Mouse (Mus musculus): ENCODE results near the gene Ecel1.

The Ecel1 gene

DNA sequence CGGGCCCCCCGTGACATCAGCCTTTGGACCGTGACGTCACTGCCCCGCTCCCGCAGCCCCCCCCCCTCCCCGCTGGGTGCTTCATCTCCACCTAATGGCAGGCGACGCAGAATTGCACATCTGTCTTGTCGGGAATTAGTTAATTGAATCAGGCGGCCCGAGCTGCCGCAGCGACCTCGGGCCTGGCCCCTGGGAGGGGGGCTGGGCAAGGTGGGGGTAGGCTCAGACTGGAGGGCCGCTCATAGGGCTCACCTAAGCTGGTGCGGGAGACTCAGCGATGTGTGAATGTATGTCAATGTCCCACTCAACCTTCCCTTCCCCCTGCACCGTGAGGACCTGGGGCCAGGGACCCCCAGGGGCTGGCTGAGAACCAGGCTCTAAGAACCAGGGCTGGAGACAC is 14.1 kb upstream of the Ecel1 start:
- no peak for DNase-seq (ENCODE audit: low spot score)

GRCm38 (mm10) chr1:87164796-87165184 is 8.5 kb upstream of the Ecel1 start:
- DNase-seq (ENCODE audit: low spot score) = no peak

DNA sequence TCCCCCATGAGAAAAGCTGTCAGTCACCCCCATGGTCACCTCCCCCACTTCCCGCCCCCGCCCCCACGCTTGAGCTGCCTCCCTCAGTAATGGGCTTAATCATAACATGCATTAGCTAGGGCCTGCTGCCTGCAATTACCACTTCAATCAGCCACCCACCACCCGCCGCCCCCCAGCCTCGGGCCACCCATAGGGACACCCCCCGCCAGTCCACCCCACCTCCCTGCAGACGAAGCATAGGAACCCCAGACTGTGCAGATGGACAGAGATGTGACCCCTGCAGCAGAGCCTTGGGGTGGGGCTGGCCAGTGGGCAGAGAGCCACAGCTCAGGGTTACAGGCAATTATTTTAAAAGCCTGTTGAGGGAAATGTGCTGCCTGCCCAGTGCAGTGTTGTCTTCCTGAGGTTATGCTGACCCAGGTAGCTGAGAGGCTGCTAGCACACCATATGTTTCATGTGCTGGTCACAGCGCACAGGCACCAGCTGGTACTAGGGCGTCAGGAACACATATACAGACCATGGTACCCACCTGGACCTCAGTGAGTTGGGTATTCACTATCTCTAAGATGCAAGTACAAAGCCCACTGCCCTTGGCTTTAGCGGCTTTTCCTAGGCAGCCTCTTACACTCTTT is 8.0 kb upstream of the Ecel1 start:
- DNase-seq (ENCODE audit: low spot score) = no peak

- DNase-seq (ENCODE audit: low spot score) = no peak
Observed at GRCm38 (mm10) chr1:87159396-87159795, 3.1 kb upstream of the Ecel1 start.

GRCm38 (mm10) chr1:87155531-87156198 is 656 bp downstream of the Ecel1 start:
- no peak for DNase-seq (ENCODE audit: low spot score)

GRCm38 (mm10) chr1:87154501-87155120 is 1.7 kb downstream of the Ecel1 start:
- no peak for DNase-seq (ENCODE audit: low spot score)

GRCm38 (mm10) chr1:87153776-87154500 is 2.4 kb downstream of the Ecel1 start:
- no peak for DNase-seq (ENCODE audit: low spot score)

DNA sequence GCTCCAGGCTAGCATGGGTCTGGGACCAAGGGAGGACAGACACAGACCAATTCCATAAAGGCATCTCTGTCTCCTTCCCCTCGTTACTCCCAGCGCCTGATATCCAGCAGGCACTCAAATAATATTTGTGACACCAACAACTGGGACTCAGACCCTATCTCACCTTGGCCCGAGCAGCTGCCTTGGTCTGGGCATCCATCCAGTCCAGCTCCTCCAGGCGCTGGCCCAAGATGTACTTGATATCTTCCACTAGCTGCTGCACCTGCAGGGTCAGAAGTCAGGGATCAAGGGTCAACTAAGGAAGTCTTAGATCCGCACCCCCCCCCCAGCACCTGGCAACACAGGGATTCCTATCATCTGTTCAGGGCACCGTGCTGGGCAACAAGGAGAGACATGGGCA is 5.0 kb downstream of the Ecel1 start:
- no peak for DNase-seq (ENCODE audit: low spot score)

- no peak for DNase-seq (ENCODE audit: low spot score)
Observed at GRCm38 (mm10) chr1:87149422-87149821, 6.9 kb downstream of the Ecel1 start.

DNA sequence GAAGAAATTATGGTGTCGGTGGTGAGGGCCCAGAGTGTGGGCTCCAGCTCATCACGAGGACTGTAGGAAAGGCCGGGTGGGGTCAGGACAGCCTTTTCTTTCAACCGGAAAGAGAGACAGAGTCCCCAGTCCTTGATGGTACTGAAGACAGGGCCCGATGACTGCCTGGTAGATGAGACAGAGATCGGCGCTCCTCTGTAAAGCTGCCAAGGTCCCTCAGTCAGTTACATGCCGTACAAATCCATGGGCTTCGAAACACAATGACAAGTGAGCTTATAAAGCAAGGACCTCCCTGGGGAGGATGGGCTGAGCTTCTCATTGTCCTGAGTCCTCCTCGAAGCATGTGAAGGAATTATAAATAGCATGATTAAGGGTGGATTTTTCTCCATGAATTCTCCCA is 13.2 kb downstream of the Ecel1 start:
- no peak for DNase-seq (ENCODE audit: low spot score)

GRCm38 (mm10) chr1:87142456-87142855 is 13.9 kb downstream of the Ecel1 start:
- DNase-seq (ENCODE audit: low spot score) = no peak

DNA sequence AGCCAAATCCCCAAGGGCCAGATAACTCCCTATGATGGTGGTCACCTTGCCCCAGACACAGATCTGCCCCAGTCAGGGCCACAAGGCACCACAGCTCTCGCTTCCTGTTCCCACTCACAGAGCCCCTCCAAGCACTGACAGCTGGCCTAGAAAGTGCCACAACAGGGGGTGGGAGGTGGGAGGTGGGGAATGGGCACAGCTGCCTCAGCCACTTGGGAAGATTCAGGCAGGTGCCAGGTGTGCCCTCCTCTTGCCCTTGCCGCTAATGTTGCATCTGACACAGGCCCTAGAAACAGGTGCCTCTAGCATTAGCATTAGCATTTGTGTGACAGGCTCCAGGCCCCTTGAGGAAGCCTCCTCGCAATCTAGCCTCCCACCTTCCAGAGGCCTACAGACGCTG is 14.8 kb downstream of the Ecel1 start:
- DNase-seq (ENCODE audit: low spot score) = no peak

- DNase-seq (ENCODE audit: low spot score) = no peak
Observed at GRCm38 (mm10) chr1:87131803-87132202, 24.5 kb downstream of the Ecel1 start.

GRCm38 (mm10) chr1:87127206-87128030 is 28.9 kb downstream of the Ecel1 start:
- DNase-seq (ENCODE audit: low spot score) = no peak

DNA sequence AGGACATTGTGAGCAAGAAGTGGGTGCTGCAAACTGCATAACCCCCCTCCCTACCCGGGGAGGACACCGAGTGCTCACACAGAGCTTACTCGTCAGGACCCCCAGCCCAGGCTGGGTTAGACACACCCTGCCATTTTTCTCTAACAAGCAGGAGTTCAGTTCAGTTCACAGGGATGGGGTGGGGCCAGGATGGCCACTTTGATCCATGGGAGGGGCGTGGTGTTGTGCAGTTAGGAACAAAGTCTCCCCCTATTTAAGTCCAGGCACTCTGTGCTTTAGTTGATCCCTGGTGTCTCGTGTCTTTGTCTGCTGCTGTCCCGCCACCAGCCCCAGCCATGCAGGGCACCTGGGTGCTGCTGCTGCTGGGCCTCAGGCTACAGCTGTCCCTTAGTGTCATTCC is 31.6 kb downstream of the Ecel1 start, which contains the start of gene Akp3:
TSS of gene Akp3 (plus strand) at position 301 of the 400 bp plus-strand sequence.
- no peak for DNase-seq (ENCODE audit: low spot score)

- DNase-seq (ENCODE audit: low spot score) = no peak
Observed at GRCm38 (mm10) chr1:87114784-87115183, 41.5 kb downstream of the Ecel1 start.

DNA sequence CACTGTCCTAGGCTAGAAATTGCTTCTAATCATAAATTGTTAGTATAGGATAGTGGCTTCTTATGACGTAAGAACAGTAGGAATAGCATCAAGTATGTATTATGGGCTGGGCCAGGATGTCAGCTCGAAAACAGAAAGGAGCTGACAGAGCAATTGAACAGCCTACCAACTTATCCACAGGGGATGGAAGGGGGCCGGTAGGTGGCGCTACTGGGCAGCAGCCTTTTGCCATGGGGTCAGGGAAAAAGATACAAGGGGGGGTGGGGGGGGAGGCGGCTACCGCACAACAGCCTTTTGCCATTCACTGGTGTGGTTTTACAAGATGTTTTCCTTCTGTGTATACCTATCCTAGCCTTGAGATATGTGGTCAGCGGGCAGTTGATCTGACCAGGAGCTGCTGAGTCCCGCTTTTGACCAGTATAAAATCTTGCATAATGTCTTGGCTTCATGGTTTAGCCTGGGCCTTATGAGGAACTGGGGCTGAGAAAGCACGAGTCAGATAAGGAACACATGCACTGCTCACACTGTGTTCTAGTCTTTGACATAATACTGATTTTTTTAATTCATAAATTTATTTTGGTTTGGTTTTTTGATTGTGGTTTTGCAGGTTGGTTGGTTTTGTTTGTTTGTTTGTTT is 44.5 kb downstream of the Ecel1 start:
- DNase-seq (ENCODE audit: low spot score) = peak; percentile 20

GRCm38 (mm10) chr1:87108564-87108963 is 47.8 kb downstream of the Ecel1 start:
- DNase-seq (ENCODE audit: low spot score) = no peak

- no peak for DNase-seq (ENCODE audit: low spot score)
Observed at GRCm38 (mm10) chr1:87106536-87106935, 49.8 kb downstream of the Ecel1 start.

DNA sequence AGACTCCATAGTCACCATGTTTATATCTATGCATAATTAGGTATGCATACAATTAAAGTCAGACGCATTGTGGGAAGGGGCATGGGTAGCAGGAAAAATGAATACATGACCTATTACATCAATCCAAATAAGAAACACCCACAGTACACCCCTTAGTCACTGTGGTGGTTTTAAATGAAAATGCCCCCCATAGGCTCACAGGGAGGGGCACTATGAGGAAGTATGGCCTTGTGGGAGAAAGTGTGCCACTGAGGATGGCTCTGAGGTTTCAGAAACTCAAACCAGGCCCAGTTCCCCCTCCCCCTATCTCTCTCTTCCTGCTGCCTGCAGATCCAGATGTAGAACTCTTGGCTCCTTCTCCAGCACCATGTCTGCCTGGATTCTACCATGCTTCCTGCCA is 52.4 kb downstream of the Ecel1 start:
- no peak for DNase-seq (ENCODE audit: low spot score)

DNA sequence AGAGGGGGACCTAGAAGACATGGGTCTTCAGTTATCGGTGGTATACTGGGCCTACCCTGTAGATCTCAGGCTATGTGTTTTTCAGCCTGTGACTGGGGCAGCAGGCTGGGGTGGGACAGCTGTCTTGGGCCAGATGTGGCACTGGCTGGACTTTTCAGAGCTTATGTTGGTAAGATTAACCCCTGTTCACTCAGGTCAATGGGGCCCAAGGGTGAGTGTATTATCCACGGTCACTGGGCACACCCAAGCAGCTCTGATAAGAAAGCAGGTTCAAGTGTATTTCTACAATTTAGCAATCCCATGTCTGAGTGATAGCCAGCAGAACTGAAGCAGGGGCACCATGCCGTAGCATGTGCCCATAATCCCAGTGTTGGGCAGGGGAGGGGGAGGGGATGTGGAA is 54.2 kb downstream of the Ecel1 start:
- no peak for DNase-seq (ENCODE audit: low spot score)
